Mouse (Mus musculus): ENCODE data around the gene Gnb1l.
A peak's percentile ranks its signal among the peaks of the same experiment; 100 is the strongest.

Gene Gnb1l

GRCm38 (mm10) chr16:18498558-18498990, at the start of gene Gnb1l, which contains the start of gene Rtl10:
TSS of gene Gnb1l (plus strand) at chr16:18498713.
TSS of gene Rtl10 (plus strand) at chr16:18498901.
- DNase-seq = peak; percentile 96 to 97

- DNase-seq = no peak
Observed at GRCm38 (mm10) chr16:18449005-18449404, 49.5 kb upstream of the Gnb1l start.

- DNase-seq = no peak
Observed at GRCm38 (mm10) chr16:18451486-18452181, 46.9 kb upstream of the Gnb1l start.

- no peak for DNase-seq
Observed at GRCm38 (mm10) chr16:18452361-18452862, 46.1 kb upstream of the Gnb1l start.

GRCm38 (mm10) chr16:18453846-18454245, 44.7 kb upstream of the Gnb1l start:
- peak; percentile 51 to 55 for DNase-seq

GRCm38 (mm10) chr16:18455407-18455806, 43.1 kb upstream of the Gnb1l start:
- DNase-seq = no peak

- no peak for DNase-seq
Observed at GRCm38 (mm10) chr16:18458661-18459060, 39.9 kb upstream of the Gnb1l start.

GRCm38 (mm10) chr16:18459335-18459954, 39.1 kb upstream of the Gnb1l start:
- DNase-seq = no peak

GRCm38 (mm10) chr16:18459955-18460370, 38.5 kb upstream of the Gnb1l start:
- no peak for DNase-seq

GRCm38 (mm10) chr16:18460826-18461225, 37.7 kb upstream of the Gnb1l start:
- DNase-seq = no peak

GRCm38 (mm10) chr16:18462031-18462430, 36.5 kb upstream of the Gnb1l start:
- no peak for DNase-seq

GRCm38 (mm10) chr16:18462598-18462997, 35.9 kb upstream of the Gnb1l start:
- DNase-seq = peak; percentile 28 to 54

GRCm38 (mm10) chr16:18464271-18464670, 34.2 kb upstream of the Gnb1l start:
- peak in 1 of 2 experiments; percentile 55 for DNase-seq

GRCm38 (mm10) chr16:18470829-18471228, 27.7 kb upstream of the Gnb1l start:
- peak in 1 of 2 experiments; percentile 17 for DNase-seq

GRCm38 (mm10) chr16:18471381-18471955, 27.0 kb upstream of the Gnb1l start:
- DNase-seq = peak in 1 of 2 experiments; percentile 26

- peak in 1 of 2 experiments; percentile 18 for DNase-seq
Observed at GRCm38 (mm10) chr16:18471976-18472375, 26.5 kb upstream of the Gnb1l start.

- peak in 1 of 2 experiments; percentile 15 for DNase-seq
Observed at GRCm38 (mm10) chr16:18472416-18472815, 26.1 kb upstream of the Gnb1l start.

GRCm38 (mm10) chr16:18472976-18473375, 25.5 kb upstream of the Gnb1l start:
- no peak for DNase-seq

GRCm38 (mm10) chr16:18474021-18474420, 24.5 kb upstream of the Gnb1l start:
- DNase-seq = peak in 1 of 2 experiments; percentile 32

GRCm38 (mm10) chr16:18477996-18478395, 20.5 kb upstream of the Gnb1l start:
- peak in 1 of 2 experiments; percentile 28 for DNase-seq

GRCm38 (mm10) chr16:18479667-18480066, 18.8 kb upstream of the Gnb1l start:
- DNase-seq = peak in 1 of 2 experiments; percentile 45

- DNase-seq = peak in 1 of 2 experiments; percentile 29
Observed at GRCm38 (mm10) chr16:18480933-18481485, 17.5 kb upstream of the Gnb1l start.

- peak in 1 of 2 experiments; percentile 4 for DNase-seq
Observed at GRCm38 (mm10) chr16:18482431-18482830, 16.1 kb upstream of the Gnb1l start.
